Mouse (Mus musculus) forebrain, embryonic 14.5 days (tissue): ENCODE results near the gene Glcci1. TPM values are rescaled to one million over a fixed set of nuclear protein-coding genes. Genes with fewer than 3 reads are reported as not detected.

Source experiments
- ATAC-seq: fragments of 200-750 bp; cut with Nextera tagmentation; 2 replicates; pipeline ENCODE4 v1.8.0; 2017; ENCODE audit warnings: mild to moderate bottlenecking, moderate library complexity
- DNase-seq: peaks from one replicate; pipeline ENCODE4 v3.0.0-alpha.2; 2015; ENCODE audit warnings: low spot score
- H3K27ac ChIP-seq: fragments of 300-500 bp; sonication (generic); 2 replicates; pipeline ENCODE4 v1.5.1; 2014; ENCODE audit warnings: low read depth, mild to moderate bottlenecking, control low read depth, low read length, moderate library complexity
- H3K27me3 ChIP-seq: fragments of 300-500 bp; sonication (generic); replicated peaks from 2 replicates; pipeline ENCODE4 v1.6.1; 2014; ENCODE audit warnings: low read length, control low read depth, mixed read lengths; ENCODE audit not compliant: control insufficient read depth, insufficient read depth
- H3K36me3 ChIP-seq: fragments of 300-500 bp; sonication (generic); 2 replicates; pipeline ENCODE4 v1.6.1; 2014; ENCODE audit warnings: low read length, control low read depth; ENCODE audit not compliant: control insufficient read depth, insufficient read depth
- H3K4me1 ChIP-seq: fragments of 300-500 bp; sonication (generic); 2 replicates; pipeline ENCODE4 v1.6.1; 2014; ENCODE audit warnings: antibody characterized with exemption, low read length, control low read depth; ENCODE audit not compliant: control insufficient read depth, insufficient read depth
- H3K4me2 ChIP-seq: fragments of 300-500 bp; sonication (generic); 2 replicates; pipeline ENCODE4 v1.6.1; 2014; ENCODE audit warnings: mild to moderate bottlenecking, control low read depth, low read length
- H3K4me3 ChIP-seq: fragments of 300-500 bp; sonication (generic); 2 replicates; pipeline ENCODE4 v1.5.1; 2014; ENCODE audit warnings: low read depth, low read length, control low read depth
- H3K9ac ChIP-seq: fragments of 300-500 bp; sonication (generic); 2 replicates; pipeline ENCODE4 v1.6.1; 2014; ENCODE audit warnings: mild to moderate bottlenecking, low read length, control low read depth, moderate library complexity
- H3K9me3 ChIP-seq: fragments of 300-500 bp; sonication (generic); replicated peaks from 2 replicates; pipeline ENCODE4 v1.6.1; 2016; ENCODE audit warnings: low read length, control low read depth, mixed read lengths; ENCODE audit not compliant: control insufficient read depth
- WGBS: fragments of 180-500 bp; shearing (Covaris S2); extraction: QIAGEN DNeasy Blood & Tissue Kit; methylation state at CpG from one replicate; pipeline ENCODE4 v1.1.7; 2014; 5-methylcytosine and 5-hydroxymethylcytosine counted together
- polyA plus RNA-seq: library from polyadenylated mRNA; unstranded; fragments of >200 nt; fragmentation: Nextera tagmentation; extraction: Ambion mirVana; gene quantifications from 2 replicates; pipeline ENCODE4 v1.2.1, GENCODE M21; 2014

Gene Glcci1
- polyA plus RNA-seq, 1 experiment from 2014 or later = 10.6 TPM

GRCm38 (mm10) chr6:8489266-8489665, 20.1 kb upstream of the Glcci1 start:
- no peaks in the 10 kb centered on the region for H3K9me3 ChIP-seq

GRCm38 (mm10) chr6:8489938-8490585, 19.3 kb upstream of the Glcci1 start:
- 95% methylated on average over 1 of the region's 1 CpGs for WGBS
- ATAC-seq (no peak), DNase-seq (no peak)
- H3K4me1 ChIP-seq = peaks cover 3% of the 10 kb centered on the region; the same call in 1 of the 2 replicates
- no peaks in the 10 kb centered on the region for H3K27me3 ChIP-seq
- no peaks in the 10 kb centered on the region for H3K9me3 ChIP-seq
- no peak overlapping the region for H3K4me2 ChIP-seq
- no peak overlapping the region for H3K9ac ChIP-seq
- no peak overlapping the region for H3K4me3 ChIP-seq
- no peaks in the 10 kb centered on the region for H3K36me3 ChIP-seq
- no peak overlapping the region for H3K27ac ChIP-seq

More at GRCm38 (mm10) chr6:8489266-8489665, 20.1 kb upstream of the Glcci1 start:
- Histone ChIP-seq H3K4me2 (no peak overlapping the region), H3K27ac (no peak overlapping the region), H3K4me3 (no peak overlapping the region), H3K4me1 (peaks cover 3% of the 10 kb centered on the region; the same call in 1 of the 2 replicates), H3K27me3 (no peaks in the 10 kb centered on the region), H3K36me3 (no peaks in the 10 kb centered on the region), H3K9ac (no peak overlapping the region)
- ATAC-seq (no peak), DNase-seq (no peak)
- 68% methylated on average over 7 of the region's 7 CpGs for WGBS

- 91% methylated on average over 3 of the region's 3 CpGs for WGBS
These were observed 17.2 kb upstream of the Glcci1 start for GRCm38 (mm10) chr6:8492248-8492647.

GRCm38 (mm10) chr6:8495109-8495826, 14.1 kb upstream of the Glcci1 start:
- 88% methylated on average over 5 of the region's 5 CpGs for WGBS
- Histone ChIP-seq H3K4me1 (no peaks in the 10 kb centered on the region), H3K27ac (no peak overlapping the region), H3K36me3 (no peaks in the 10 kb centered on the region), H3K9me3 (no peaks in the 10 kb centered on the region), H3K4me2 (no peak overlapping the region), H3K4me3 (no peak overlapping the region), H3K9ac (no peak overlapping the region), H3K27me3 (no peaks in the 10 kb centered on the region)
- ATAC-seq = no peak
- DNase-seq = no peak

More at GRCm38 (mm10) chr6:8492248-8492647, 17.2 kb upstream of the Glcci1 start:
- H3K36me3 ChIP-seq = no peaks in the 10 kb centered on the region
- no peak overlapping the region for H3K4me2 ChIP-seq
- H3K27ac ChIP-seq = no peak overlapping the region
- H3K9me3 ChIP-seq = no peaks in the 10 kb centered on the region
- H3K4me3 ChIP-seq = no peak overlapping the region
- no peaks in the 10 kb centered on the region for H3K27me3 ChIP-seq
- no peak overlapping the region for H3K9ac ChIP-seq
- no peaks in the 10 kb centered on the region for H3K4me1 ChIP-seq
- ATAC-seq (no peak), DNase-seq (no peak)

- Histone ChIP-seq H3K9ac (no peak overlapping the region), H3K27ac (no peak overlapping the region), H3K4me1 (no peaks in the 10 kb centered on the region), H3K27me3 (no peaks in the 10 kb centered on the region), H3K36me3 (no peaks in the 10 kb centered on the region), H3K9me3 (no peaks in the 10 kb centered on the region), H3K4me2 (no peak overlapping the region), H3K4me3 (no peak overlapping the region)
- ATAC-seq (no peak), DNase-seq (no peak)
- 80% methylated on average over 4 of the region's 4 CpGs for WGBS
These were observed 13.6 kb upstream of the Glcci1 start for GRCm38 (mm10) chr6:8495827-8496222.

- no peak overlapping the region for H3K4me3 ChIP-seq
- WGBS = 80% methylated on average over 6 of the region's 6 CpGs
- no peak overlapping the region for H3K9ac ChIP-seq
- ATAC-seq = no peak
- no peaks in the 10 kb centered on the region for H3K36me3 ChIP-seq
- no peaks in the 10 kb centered on the region for H3K4me1 ChIP-seq
- no peaks in the 10 kb centered on the region for H3K9me3 ChIP-seq
- H3K27me3 ChIP-seq = no peaks in the 10 kb centered on the region
- no peak overlapping the region for H3K4me2 ChIP-seq
- no peak overlapping the region for H3K27ac ChIP-seq
- no peak for DNase-seq
These were observed 12.0 kb upstream of the Glcci1 start for GRCm38 (mm10) chr6:8497234-8497867.

- no peak overlapping the region for H3K9ac ChIP-seq
- no peaks in the 10 kb centered on the region for H3K27me3 ChIP-seq
- DNase-seq (peak; percentile 50), ATAC-seq (no peak)
- no peaks in the 10 kb centered on the region for H3K36me3 ChIP-seq
- no peaks in the 10 kb centered on the region for H3K9me3 ChIP-seq
- no peaks in the 10 kb centered on the region for H3K4me1 ChIP-seq
- H3K27ac ChIP-seq = no peak overlapping the region
- 68% methylated on average over 6 of the region's 6 CpGs for WGBS
- H3K4me2 ChIP-seq = no peak overlapping the region
- H3K4me3 ChIP-seq = no peak overlapping the region
These were observed 11.5 kb upstream of the Glcci1 start for GRCm38 (mm10) chr6:8497868-8498257.

GRCm38 (mm10) chr6:8498961-8499360, 10.4 kb upstream of the Glcci1 start:
- Histone ChIP-seq H3K4me3 (no peak overlapping the region), H3K36me3 (no peaks in the 10 kb centered on the region), H3K9me3 (no peaks in the 10 kb centered on the region), H3K4me2 (no peak overlapping the region), H3K9ac (no peak overlapping the region), H3K4me1 (no peaks in the 10 kb centered on the region), H3K27me3 (no peaks in the 10 kb centered on the region), H3K27ac (no peak overlapping the region)
- ATAC-seq (no peak), DNase-seq (no peak)
- WGBS = 93% methylated on average over 3 of the region's 3 CpGs

GRCm38 (mm10) chr6:8503953-8504352, 5.4 kb upstream of the Glcci1 start:
- no peak for DNase-seq
- Histone ChIP-seq H3K27me3 (no peaks in the 10 kb centered on the region), H3K4me2 (no peak overlapping the region), H3K9me3 (no peaks in the 10 kb centered on the region), H3K36me3 (no peaks in the 10 kb centered on the region), H3K9ac (no peak overlapping the region), H3K4me1 (no peaks in the 10 kb centered on the region), H3K4me3 (no peak overlapping the region), H3K27ac (no peak overlapping the region)
- no peak for ATAC-seq
- 26% methylated on average over 3 of the region's 3 CpGs for WGBS
